Mouse (Mus musculus) limb, embryonic 13.5 days (tissue): ENCODE results near the gene Greb1. TPM values are rescaled to one million over a fixed set of nuclear protein-coding genes. Genes with fewer than 3 reads are reported as not detected.
"Not testable (repeated sequence)": the region's sequence is repeated elsewhere in the genome, so short reads cannot be mapped to it uniquely, and the experiment has no call there.

Source experiments
- ATAC-seq: fragments of 200-750 bp; cut with Nextera tagmentation; 2 replicates; pipeline ENCODE4 v1.8.0; 2017; ENCODE audit warnings: low read depth, moderate number of reproducible peaks, moderate TSS enrichment; ENCODE audit not compliant: low FRiP score
- H3K27ac ChIP-seq: fragments of 300-500 bp; sonication (generic); 2 replicates; pipeline ENCODE4 v1.5.1; 2015; ENCODE audit warnings: inconsistent platforms, mild to moderate bottlenecking, moderate library complexity
- H3K27me3 ChIP-seq: fragments of 300-500 bp; sonication (generic); 2 replicates; pipeline ENCODE4 v1.6.1; 2015; ENCODE audit warnings: mild to moderate bottlenecking, inconsistent platforms
- H3K36me3 ChIP-seq: fragments of 300-500 bp; sonication (generic); 2 replicates; pipeline ENCODE4 v1.6.1; 2015; ENCODE audit warnings: inconsistent platforms, mild to moderate bottlenecking, moderate library complexity
- H3K4me1 ChIP-seq: fragments of 300-500 bp; sonication (generic); 2 replicates; pipeline ENCODE4 v1.6.1; 2015; ENCODE audit warnings: inconsistent platforms
- H3K4me2 ChIP-seq: fragments of 300-500 bp; sonication (generic); replicated peaks from 2 replicates; pipeline ENCODE4 v1.6.1; 2015; ENCODE audit warnings: inconsistent platforms, mild to moderate bottlenecking, moderate library complexity
- H3K4me3 ChIP-seq: fragments of 300-500 bp; sonication (generic); 2 replicates; pipeline ENCODE4 v1.5.1; 2015; ENCODE audit warnings: moderate library complexity, mild to moderate bottlenecking, inconsistent platforms
- H3K9ac ChIP-seq: fragments of 300-500 bp; sonication (generic); 2 replicates; pipeline ENCODE4 v1.6.1; 2015; ENCODE audit warnings: mild to moderate bottlenecking, inconsistent platforms
- H3K9me3 ChIP-seq: fragments of 300-500 bp; sonication (generic); 2 replicates; pipeline ENCODE4 v1.6.1; 2016; ENCODE audit warnings: inconsistent platforms
- WGBS: fragments of 180-500 bp; shearing (Covaris S2); methylation state at CpG from one replicate; pipeline ENCODE4 v1.1.7; 2015; 5-methylcytosine and 5-hydroxymethylcytosine counted together
- polyA plus RNA-seq: library from polyadenylated mRNA; unstranded; fragments of >200 nt; fragmentation: Nextera tagmentation; extraction: Ambion mirVana; gene quantifications from 2 replicates; pipeline ENCODE4 v1.2.1, GENCODE M21; 2015

Gene Greb1
- polyA plus RNA-seq, 1 experiment from 2014 or later = 2.8 TPM

GRCm38 (mm10) chr12:16717653-16718052, 83.0 kb downstream of the Greb1 start:
- no peak overlapping the region for H3K4me3 ChIP-seq
- H3K4me2 ChIP-seq = no peak overlapping the region
- H3K36me3 ChIP-seq = no peaks in the 10 kb centered on the region
- H3K9me3 ChIP-seq = no peaks in the 10 kb centered on the region
- no peaks in the 10 kb centered on the region for H3K27me3 ChIP-seq
- 68% methylated on average over 1 of the region's 1 CpGs for WGBS
- H3K9ac ChIP-seq = no peak overlapping the region
- ATAC-seq = no peak
- no peak overlapping the region for H3K27ac ChIP-seq
- H3K4me1 ChIP-seq = no peaks in the 10 kb centered on the region

DNA sequence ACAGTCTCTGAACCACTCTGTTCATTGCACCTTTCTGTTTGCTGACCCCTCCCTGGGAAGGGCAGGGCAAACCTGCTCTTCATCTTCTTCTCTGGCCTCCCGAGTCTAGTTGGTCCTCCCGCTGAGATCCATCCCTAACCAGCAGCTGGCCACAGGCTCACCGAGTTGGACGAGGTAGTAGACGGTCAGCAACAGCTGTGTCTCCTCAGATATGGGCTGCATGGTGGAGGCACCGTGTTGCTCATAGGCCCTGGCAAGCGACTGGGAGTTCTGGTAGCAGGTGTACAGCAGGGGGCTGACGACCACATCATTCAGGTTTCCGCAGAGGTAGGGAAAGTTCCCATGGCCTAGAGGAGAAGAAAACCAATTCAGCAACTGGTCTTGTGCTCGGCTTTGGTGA, 86.1 kb downstream of the Greb1 start:
- 82% methylated on average over 10 of the region's 10 CpGs for WGBS
- ATAC-seq = no peak
- Histone ChIP-seq H3K4me3 (no peak overlapping the region), H3K9ac (no peak overlapping the region), H3K4me2 (no peak overlapping the region), H3K27me3 (no peaks in the 10 kb centered on the region), H3K36me3 (no peaks in the 10 kb centered on the region), H3K27ac (no peak overlapping the region), H3K9me3 (no peaks in the 10 kb centered on the region), H3K4me1 (no peaks in the 10 kb centered on the region)

- Histone ChIP-seq H3K27me3 (no peaks in the 10 kb centered on the region), H3K27ac (no peak overlapping the region), H3K9ac (no peak overlapping the region), H3K4me2 (no peak overlapping the region), H3K4me3 (no peak overlapping the region), H3K4me1 (no peaks in the 10 kb centered on the region), H3K9me3 (no peaks in the 10 kb centered on the region), H3K36me3 (peaks cover 4% of the 10 kb centered on the region; the same call in 1 of the 2 replicates)
- ATAC-seq = no peak
- 85% methylated on average over 1 of the region's 1 CpGs for WGBS
Observed at GRCm38 (mm10) chr12:16698691-16699090, 102.0 kb downstream of the Greb1 start.

GRCm38 (mm10) chr12:16696146-16696545, 104.5 kb downstream of the Greb1 start:
- Histone ChIP-seq H3K4me1 (no peaks in the 10 kb centered on the region), H3K9ac (no peak overlapping the region), H3K27ac (no peak overlapping the region), H3K36me3 (no peaks in the 10 kb centered on the region), H3K27me3 (no peaks in the 10 kb centered on the region), H3K4me2 (no peak overlapping the region), H3K9me3 (no peaks in the 10 kb centered on the region), H3K4me3 (no peak overlapping the region)
- ATAC-seq = no peak
- WGBS = 85% methylated on average over 13 of the region's 13 CpGs

DNA sequence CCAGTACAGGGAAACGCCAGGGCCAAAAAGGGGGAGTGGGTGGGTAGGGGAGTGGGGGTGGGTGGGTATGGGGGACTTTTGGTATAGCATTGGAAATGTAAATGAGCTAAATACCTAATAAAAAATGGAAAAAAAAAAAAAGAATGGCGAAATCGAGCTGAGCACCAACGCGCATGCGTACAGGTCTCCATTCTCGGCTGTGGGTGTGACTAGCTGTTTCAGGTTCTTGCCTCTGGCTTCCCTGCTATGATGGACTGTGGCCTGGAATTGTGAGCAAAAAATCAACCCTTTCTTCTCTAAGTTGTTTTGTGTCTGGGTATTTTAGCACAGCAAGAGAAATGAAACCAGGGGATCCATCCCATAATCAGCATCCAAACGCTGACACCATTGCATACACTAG, 105.4 kb downstream of the Greb1 start:
- not testable (repeated sequence) for H3K4me2 ChIP-seq, ATAC-seq, H3K9ac ChIP-seq, H3K36me3 ChIP-seq, H3K9me3 ChIP-seq, H3K27ac ChIP-seq, H3K27me3 ChIP-seq, H3K4me1 ChIP-seq, H3K4me3 ChIP-seq
- 94% methylated on average over 7 of the region's 8 CpGs for WGBS

- 50% methylated on average over 5 of the region's 5 CpGs for WGBS
- H3K4me2 ChIP-seq = no peak overlapping the region
- H3K9ac ChIP-seq = no peak overlapping the region
- no peaks in the 10 kb centered on the region for H3K4me1 ChIP-seq
- H3K4me3 ChIP-seq = no peak overlapping the region
- no peak overlapping the region for H3K27ac ChIP-seq
- no peaks in the 10 kb centered on the region for H3K36me3 ChIP-seq
- H3K9me3 ChIP-seq = no peaks in the 10 kb centered on the region
- ATAC-seq = no peak
- H3K27me3 ChIP-seq = no peaks in the 10 kb centered on the region
Observed at GRCm38 (mm10) chr12:16694783-16695182, 105.9 kb downstream of the Greb1 start.

DNA sequence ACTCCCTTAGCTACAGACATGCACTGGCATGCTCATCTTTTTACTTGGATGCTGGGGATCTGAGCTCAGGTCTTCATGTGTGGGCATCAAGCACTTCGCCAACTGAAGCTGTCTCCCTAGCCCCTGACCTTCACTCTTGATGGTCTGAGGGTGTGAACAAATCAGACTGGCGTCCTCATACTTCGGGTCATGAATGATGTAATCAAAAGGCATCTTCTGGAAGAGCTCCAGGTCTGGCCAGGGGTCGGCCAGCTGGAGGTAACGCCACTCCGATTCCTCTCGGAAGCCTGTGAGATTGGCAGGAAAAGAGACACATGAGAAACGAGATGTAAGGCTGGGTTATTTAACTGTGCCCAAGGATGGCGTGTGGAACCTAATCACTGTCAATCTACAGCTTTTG, 110.1 kb downstream of the Greb1 start:
- Histone ChIP-seq H3K4me3 (no peak overlapping the region), H3K4me2 (no peak overlapping the region), H3K27ac (no peak overlapping the region), H3K27me3 (no peaks in the 10 kb centered on the region), H3K36me3 (no peaks in the 10 kb centered on the region), H3K9ac (no peak overlapping the region), H3K4me1 (no peaks in the 10 kb centered on the region), H3K9me3 (no peaks in the 10 kb centered on the region)
- WGBS = 90% methylated on average over 9 of the region's 9 CpGs
- ATAC-seq = no peak

DNA sequence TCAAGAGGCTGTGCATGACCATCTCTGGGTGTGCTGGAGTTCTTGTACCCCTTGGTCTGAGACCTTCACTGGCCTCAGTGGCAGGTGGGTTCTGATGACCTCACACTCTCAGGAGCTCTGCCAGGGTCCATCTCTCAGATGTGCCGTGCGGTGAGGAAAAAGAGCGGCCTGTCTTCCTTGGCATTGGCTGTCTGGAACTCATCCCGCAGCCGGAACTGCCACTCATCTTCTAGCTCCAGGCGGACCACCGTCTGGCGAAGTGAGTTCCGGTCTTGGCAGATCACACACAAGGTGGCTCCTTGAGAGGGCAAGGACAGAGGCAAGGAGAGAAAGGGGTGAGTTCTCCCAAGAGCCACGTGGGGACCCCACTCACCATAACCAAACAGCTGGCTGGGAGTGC, 128.4 kb downstream of the Greb1 start:
- H3K4me1 ChIP-seq = no peaks in the 10 kb centered on the region
- H3K4me3 ChIP-seq = no peak overlapping the region
- no peak overlapping the region for H3K9ac ChIP-seq
- H3K36me3 ChIP-seq = no peaks in the 10 kb centered on the region
- no peaks in the 10 kb centered on the region for H3K9me3 ChIP-seq
- ATAC-seq = no peak
- H3K27ac ChIP-seq = no peak overlapping the region
- H3K27me3 ChIP-seq = no peaks in the 10 kb centered on the region
- 92% methylated on average over 10 of the region's 10 CpGs for WGBS
- no peak overlapping the region for H3K4me2 ChIP-seq

DNA sequence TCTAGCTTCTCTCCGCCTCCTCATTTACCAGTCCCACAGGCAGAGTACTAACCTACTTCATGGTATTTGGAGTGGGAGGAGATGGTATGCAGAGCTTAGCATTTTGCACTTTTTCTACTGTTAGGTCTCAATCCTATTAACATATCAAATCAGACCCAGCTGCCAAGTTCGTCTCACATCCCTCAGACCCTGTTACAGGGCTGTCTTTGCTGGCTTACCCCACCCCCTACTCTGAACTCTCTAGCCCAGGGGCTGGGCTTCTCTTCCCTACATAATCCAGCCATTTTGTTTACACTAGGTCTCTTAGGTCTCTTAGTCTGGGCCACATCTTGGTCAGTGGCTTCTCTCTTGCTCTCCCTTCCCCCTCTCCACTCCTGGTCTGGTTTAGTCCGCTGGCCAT, 131.5 kb downstream of the Greb1 start:
- Histone ChIP-seq H3K4me2 (no peak overlapping the region), H3K4me3 (no peak overlapping the region), H3K9me3 (no peaks in the 10 kb centered on the region), H3K4me1 (no peaks in the 10 kb centered on the region), H3K9ac (no peak overlapping the region), H3K27ac (no peak overlapping the region), H3K27me3 (no peaks in the 10 kb centered on the region), H3K36me3 (no peaks in the 10 kb centered on the region)
- whole genome bisulfite sequencing = 59% methylated on average over 3 of the region's 3 CpGs
- no peak for ATAC-seq

DNA sequence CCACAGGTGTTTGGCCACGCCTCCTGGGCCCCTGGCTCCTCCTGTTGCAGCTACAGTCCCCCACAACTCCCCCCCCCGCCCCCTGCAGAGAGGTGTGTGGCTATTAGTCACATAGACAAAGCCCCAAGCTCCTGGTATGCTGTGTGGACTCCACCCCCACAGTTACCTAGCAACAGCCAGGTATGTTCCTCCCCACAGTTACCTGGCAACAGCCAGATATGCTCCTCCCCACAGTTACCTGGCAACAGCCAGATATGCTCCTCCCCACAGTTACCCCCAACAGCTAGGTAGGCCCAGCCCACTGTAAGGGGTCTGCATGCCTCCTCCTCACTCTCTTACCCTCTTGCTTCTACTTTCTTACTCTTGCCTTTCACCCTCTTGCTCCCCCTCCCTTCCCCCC, 135.7 kb downstream of the Greb1 start:
- Histone ChIP-seq H3K4me3 (no peak overlapping the region), H3K9ac (no peak overlapping the region), H3K9me3 (no peaks in the 10 kb centered on the region), H3K4me2 (no peak overlapping the region), H3K27me3 (no peaks in the 10 kb centered on the region), H3K4me1 (no peaks in the 10 kb centered on the region), H3K27ac (no peak overlapping the region), H3K36me3 (no peaks in the 10 kb centered on the region)
- WGBS = 13% methylated on average over 2 of the region's 2 CpGs
- no peak for ATAC-seq

DNA sequence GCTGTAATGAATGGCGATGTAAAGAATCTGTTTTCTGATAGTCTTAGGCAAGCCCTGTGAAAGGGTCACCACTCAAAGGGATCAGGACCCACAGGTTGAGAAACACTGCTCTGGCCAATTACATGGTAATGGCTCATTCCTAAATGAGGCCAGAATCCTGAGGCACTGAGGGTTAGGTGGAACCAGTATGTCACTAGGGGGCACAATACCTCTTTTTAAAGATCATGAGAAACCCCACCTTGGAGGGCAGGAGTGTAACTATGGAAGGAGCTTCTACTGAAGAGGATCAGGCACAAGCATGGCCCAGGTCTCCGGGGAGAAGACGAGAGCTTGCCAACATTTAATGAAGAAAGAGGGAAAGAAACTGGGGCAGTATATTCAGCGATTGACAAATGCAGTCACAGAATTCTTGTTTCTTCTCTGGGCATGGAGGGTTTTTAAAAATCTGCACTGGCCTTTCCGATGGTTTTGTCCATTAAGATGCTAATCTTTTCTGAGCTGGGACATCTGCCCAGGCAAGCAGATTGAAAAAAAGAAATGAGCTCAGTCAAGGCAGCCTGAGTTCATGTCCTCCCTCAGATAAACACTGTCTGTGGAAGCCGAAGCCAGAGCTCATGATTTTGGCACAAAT, 137.6 kb downstream of the Greb1 start:
- Histone ChIP-seq H3K9ac (no peak overlapping the region), H3K36me3 (no peaks in the 10 kb centered on the region), H3K4me3 (no peak overlapping the region), H3K4me1 (no peaks in the 10 kb centered on the region), H3K27ac (no peak overlapping the region), H3K27me3 (no peaks in the 10 kb centered on the region), H3K4me2 (no peak overlapping the region), H3K9me3 (no peaks in the 10 kb centered on the region)
- 74% methylated on average over 6 of the region's 6 CpGs for whole genome bisulfite sequencing
- no peak for ATAC-seq

GRCm38 (mm10) chr12:16661936-16662335, 138.8 kb downstream of the Greb1 start:
- no peaks in the 10 kb centered on the region for H3K9me3 ChIP-seq
- ATAC-seq = no peak
- no peak overlapping the region for H3K4me3 ChIP-seq
- H3K4me1 ChIP-seq = no peaks in the 10 kb centered on the region
- no peaks in the 10 kb centered on the region for H3K36me3 ChIP-seq
- WGBS = 89% methylated on average over 2 of the region's 2 CpGs
- H3K27me3 ChIP-seq = no peaks in the 10 kb centered on the region
- no peak overlapping the region for H3K9ac ChIP-seq
- no peak overlapping the region for H3K4me2 ChIP-seq
- no peak overlapping the region for H3K27ac ChIP-seq

- H3K27ac ChIP-seq = no peak overlapping the region
- no peak overlapping the region for H3K4me2 ChIP-seq
- no peak overlapping the region for H3K9ac ChIP-seq
- H3K36me3 ChIP-seq = no peaks in the 10 kb centered on the region
- 87% methylated on average over 10 of the region's 10 CpGs for WGBS
- H3K4me3 ChIP-seq = no peak overlapping the region
- no peaks in the 10 kb centered on the region for H3K4me1 ChIP-seq
- ATAC-seq = no peak
- 0 out of 2 replicates have a peak, but pooled peaks cover 5% of the 10 kb centered on the region for H3K27me3 ChIP-seq
- H3K9me3 ChIP-seq = no peaks in the 10 kb centered on the region
Observed at GRCm38 (mm10) chr12:16661459-16661858, 139.2 kb downstream of the Greb1 start.
